Mouse (Mus musculus) olfactory bulb, adult 2 months (tissue): Measurements from ENCODE around the gene Fcer1g.

ENCODE experiments used
- CTCF ChIP-seq: fragments of 200-500 bp; IDR thresholded peaks from 2 replicates; pipeline ENCODE4 v1.5.1; 2012; ENCODE audit warnings: low read depth, mild to moderate bottlenecking, low read length, moderate library complexity; ENCODE audit not compliant: insufficient read depth
- POLR2A ChIP-seq: fragments of 200-500 bp; IDR thresholded peaks from 2 replicates; pipeline ENCODE4 v1.6.1; 2012; ENCODE audit warnings: mild to moderate bottlenecking, low read depth, low read length, moderate library complexity; ENCODE audit not compliant: insufficient read depth

- TF ChIP-seq CTCF (no peak), POLR2A (no peak)
Measured at GRCm38 (mm10) chr1:171203471-171204248, 30.5 kb downstream of the Fcer1g start.
